Mouse (Mus musculus) cortical plate, adult 2 months (tissue): Measurements from ENCODE around the gene Mthfsl.
"Not testable (repeated sequence)": the region's sequence is repeated elsewhere in the genome, so short reads cannot be mapped to it uniquely, and the experiment has no call there.

Experiments
- CTCF ChIP-seq: fragments of 200-500 bp; IDR thresholded peaks from 2 replicates; pipeline ENCODE4 v1.5.1; 2011; ENCODE audit warnings: mild to moderate bottlenecking, control low read depth, low read length; ENCODE audit not compliant: insufficient read depth; ENCODE audit errors: extremely low read depth
- POLR2A ChIP-seq: fragments of 200-500 bp; IDR thresholded peaks from 2 replicates; pipeline ENCODE4 v1.6.1; 2011; ENCODE audit warnings: mild to moderate bottlenecking, low read length, control low read depth; ENCODE audit not compliant: insufficient read depth; ENCODE audit errors: extremely low read depth

DNA sequence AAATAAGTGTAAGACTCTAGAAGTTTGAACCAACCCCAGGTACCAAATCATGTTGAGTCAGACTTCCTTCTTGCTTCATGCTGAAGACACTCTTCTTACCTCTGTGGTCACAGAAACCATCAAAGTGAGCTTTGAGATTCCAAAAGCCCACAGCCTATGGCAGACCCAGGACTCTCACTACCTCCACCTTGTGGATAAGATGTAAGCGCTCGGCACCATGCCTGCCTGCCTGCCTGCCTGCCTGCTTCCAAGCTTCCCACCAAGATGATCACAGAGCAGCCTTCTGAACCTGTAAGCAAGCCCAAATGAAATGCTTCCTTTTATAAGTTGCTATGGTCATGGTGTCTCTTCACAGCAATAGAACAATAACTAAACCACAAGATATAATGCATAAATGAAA lies 2.0 kb downstream of the Mthfsl start:
- not testable (repeated sequence) for TF ChIP-seq CTCF, POLR2A
